Mouse (Mus musculus) layer of hippocampus, postnatal 10 days (tissue): Measurements from ENCODE around the gene Mybpc1. TPM values are rescaled to one million over a fixed set of nuclear protein-coding genes. Genes with fewer than 3 reads are reported as not detected.

Experiments used
- DNase-seq, 2 experiments: peaks; one replicate each; pipeline ENCODE4 v3.0.0; 2021; ENCODE audit warnings: low spot score in 2 of 2
- long read RNA-seq: library from polyadenylated mRNA; stranded (forward); transcript quantifications from one replicate; pipeline ENCODE4 v2.0.0, GENCODE M21; 2023
- total RNA-seq, 2 experiments: library from RNA; stranded (reverse); gene quantifications; 2 replicates each; pipeline ENCODE4 v1.2.3; 2021

Mybpc1 gene
- total RNA-seq = 1 to 10 TPM; 1.0 to 1.8 TPM
- long read RNA-seq, partial matches to known transcripts = 1 of 1 reads
- long read RNA-seq, other reads (novel, unspliced or antisense) = 0 of 1 reads

GRCm38 (mm10) chr10:88604943-88605342 is at the start of gene Mybpc1:
Gene Mybpc1 (minus strand): TSS chr10:88605152.
- no peak for DNase-seq

- DNase-seq = no peak
Observed at GRCm38 (mm10) chr10:88645448-88645847, 40.5 kb upstream of the Mybpc1 start.

GRCm38 (mm10) chr10:88631330-88631953 is 26.5 kb upstream of the Mybpc1 start:
- DNase-seq = no peak

- DNase-seq = no peak
Observed at GRCm38 (mm10) chr10:88630663-88631329, 25.8 kb upstream of the Mybpc1 start.

GRCm38 (mm10) chr10:88627052-88627451 is 22.1 kb upstream of the Mybpc1 start:
- no peak for DNase-seq

- DNase-seq = no peak
Observed at GRCm38 (mm10) chr10:88626176-88626575, 21.2 kb upstream of the Mybpc1 start.

GRCm38 (mm10) chr10:88624300-88624699 is 19.3 kb upstream of the Mybpc1 start:
- DNase-seq = no peak

GRCm38 (mm10) chr10:88622624-88623023 is 17.7 kb upstream of the Mybpc1 start:
- DNase-seq = no peak

- DNase-seq = no peak
Observed at GRCm38 (mm10) chr10:88620809-88621208, 15.9 kb upstream of the Mybpc1 start.

- DNase-seq = no peak
Observed at GRCm38 (mm10) chr10:88613051-88613450, 8.1 kb upstream of the Mybpc1 start.

- no peak for DNase-seq
Observed at GRCm38 (mm10) chr10:88606686-88607085, 1.7 kb upstream of the Mybpc1 start.

- DNase-seq = no peak
Observed at GRCm38 (mm10) chr10:88606065-88606464, 1.1 kb upstream of the Mybpc1 start.

GRCm38 (mm10) chr10:88603773-88604172 is 1.2 kb downstream of the Mybpc1 start:
- DNase-seq = no peak

- DNase-seq = no peak
Observed at GRCm38 (mm10) chr10:88603256-88603655, 1.7 kb downstream of the Mybpc1 start.

- no peak for DNase-seq
Observed at GRCm38 (mm10) chr10:88600591-88600990, 4.4 kb downstream of the Mybpc1 start.

- DNase-seq = no peak
Observed at GRCm38 (mm10) chr10:88592316-88592715, 12.6 kb downstream of the Mybpc1 start.

- peak; percentile 64 to 69 for DNase-seq
Observed at GRCm38 (mm10) chr10:88591042-88591441, 13.9 kb downstream of the Mybpc1 start.

GRCm38 (mm10) chr10:88584469-88584868 is 20.5 kb downstream of the Mybpc1 start:
- peak; percentile 26 to 43 for DNase-seq

- DNase-seq = no peak
Observed at GRCm38 (mm10) chr10:88580786-88581185, 24.2 kb downstream of the Mybpc1 start.

GRCm38 (mm10) chr10:88578651-88579050 is 26.3 kb downstream of the Mybpc1 start:
- no peak for DNase-seq

GRCm38 (mm10) chr10:88574115-88574635 is 30.8 kb downstream of the Mybpc1 start:
- DNase-seq = no peak

GRCm38 (mm10) chr10:88572123-88572522 is 32.8 kb downstream of the Mybpc1 start:
- DNase-seq = no peak

- no peak for DNase-seq
Observed at GRCm38 (mm10) chr10:88557046-88557445, 47.9 kb downstream of the Mybpc1 start.
